Mouse (Mus musculus): ENCODE measurements around the gene Olfr916.

Olfr916 gene

DNA sequence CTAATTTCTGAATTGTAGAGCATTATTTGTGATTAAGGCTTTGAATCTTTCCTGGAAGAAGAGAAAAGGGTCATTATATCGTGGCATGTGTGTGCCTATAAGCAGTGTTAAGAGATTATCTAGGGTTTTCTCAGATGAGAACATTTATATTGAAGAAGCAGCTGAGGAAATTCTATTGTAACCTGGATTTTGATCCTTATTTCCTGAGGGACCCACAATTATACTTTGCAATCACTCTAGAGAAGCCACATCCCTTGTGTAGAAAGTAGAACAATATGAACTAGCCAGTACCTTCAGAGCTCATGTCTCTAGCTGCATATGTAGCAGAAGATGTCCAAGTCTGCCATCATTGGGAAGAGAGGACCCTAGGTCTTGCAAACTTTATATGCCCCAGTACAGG lies at the start of gene Olfr916:
Gene Olfr916 (minus strand): TSS at position 101 of the 400 bp plus-strand sequence.
- no peak for DNase-seq (ENCODE audit: low spot score in 2 of 2)

DNA sequence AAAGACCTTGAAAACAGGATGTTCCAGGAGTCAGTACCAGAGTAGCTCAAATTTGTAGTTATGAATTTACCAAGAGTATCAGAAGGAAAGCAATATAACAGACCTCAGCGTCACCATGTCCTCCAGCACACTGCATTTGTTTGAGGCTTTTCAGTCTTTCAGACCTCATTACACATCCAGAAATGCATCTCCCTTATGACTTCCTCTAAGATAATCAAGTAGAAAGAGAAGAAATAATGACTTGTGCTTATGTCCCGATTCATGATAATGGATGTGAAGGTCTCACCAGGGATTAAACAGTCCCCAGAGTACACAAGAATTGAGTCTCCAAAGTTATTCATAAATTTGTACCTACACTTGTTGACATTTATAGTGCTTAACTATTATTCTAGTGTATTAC lies 14.8 kb upstream of the Olfr916 start, which contains the start of gene Olfr918:
Gene Olfr918 (minus strand): TSS at position 101 of the 400 bp plus-strand sequence.
- DNase-seq (ENCODE audit: low spot score in 2 of 2) = no peak

DNA sequence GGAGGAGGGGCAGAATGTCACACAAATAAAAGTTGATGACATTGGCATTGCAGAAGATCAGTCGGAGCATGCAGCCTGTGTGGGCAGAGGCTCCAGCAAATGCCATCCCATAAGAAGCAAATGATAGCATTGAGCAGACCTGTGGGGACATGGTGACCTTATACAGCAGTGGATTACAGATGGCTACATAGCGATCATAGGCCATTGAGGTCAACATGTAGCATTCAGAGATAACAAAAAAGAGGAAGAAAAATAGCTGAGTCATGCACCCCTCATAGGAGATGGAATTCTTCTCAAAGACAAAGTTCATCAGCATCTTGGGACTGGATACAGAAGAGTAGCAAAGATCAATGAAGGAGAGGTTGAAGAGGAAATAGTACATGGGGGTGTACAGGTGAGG lies 13.2 kb upstream of the Olfr916 start:
- DNase-seq (ENCODE audit: low spot score in 2 of 2) = no peak

DNA sequence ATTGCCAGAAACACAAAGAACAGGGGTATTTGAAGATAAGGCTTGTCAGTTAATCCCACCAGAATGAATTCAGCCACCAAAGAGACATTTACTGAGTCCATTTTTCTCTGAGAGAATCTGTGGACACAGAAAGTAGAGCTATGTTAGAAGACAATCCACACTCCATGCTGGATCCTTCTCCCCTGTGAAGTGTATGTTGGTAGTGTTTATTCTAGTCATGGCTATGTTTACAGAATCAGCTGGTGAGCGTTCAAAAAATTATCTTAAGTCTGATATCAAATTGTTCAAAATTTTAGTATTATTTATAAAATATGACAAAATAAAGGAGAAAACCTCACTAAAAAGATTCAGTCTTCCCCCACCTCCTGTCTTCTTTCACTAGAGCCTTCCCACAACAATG lies 6.1 kb upstream of the Olfr916 start, which contains the start of gene Olfr917:
Gene Olfr917 (minus strand): TSS at position 101 of the 400 bp plus-strand sequence.
- no peak for DNase-seq (ENCODE audit: low spot score in 2 of 2)

DNA sequence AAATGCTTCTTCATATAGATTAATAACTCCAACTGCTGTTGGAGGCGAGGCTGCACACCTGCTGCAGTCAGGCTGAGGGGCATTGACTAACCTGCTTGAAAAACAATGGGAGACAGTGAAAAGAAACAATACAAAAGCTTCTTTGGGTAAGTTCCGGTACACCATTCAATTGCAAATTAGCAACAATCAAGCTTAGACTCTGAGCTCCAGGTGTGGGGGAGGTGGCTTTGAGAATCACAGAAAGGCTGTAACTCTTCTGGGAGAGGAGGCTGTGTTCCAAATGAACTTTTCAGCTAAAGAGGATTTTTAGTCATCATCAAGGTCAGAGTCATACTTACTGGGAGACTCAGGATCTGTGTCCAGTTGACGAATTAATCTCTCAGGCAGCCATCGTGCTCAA lies 27.3 kb downstream of the Olfr916 start:
- DNase-seq (ENCODE audit: low spot score in 2 of 2) = no peak
